Mouse (Mus musculus): ENCODE measurements around the gene Slc16a6. TPM values are rescaled to one million over a fixed set of nuclear protein-coding genes. Genes with fewer than 3 reads are reported as not detected.

Gene Slc16a6
- polyA plus RNA-seq, 1 experiment from 2014 or later: 7.5 TPM

DNA sequence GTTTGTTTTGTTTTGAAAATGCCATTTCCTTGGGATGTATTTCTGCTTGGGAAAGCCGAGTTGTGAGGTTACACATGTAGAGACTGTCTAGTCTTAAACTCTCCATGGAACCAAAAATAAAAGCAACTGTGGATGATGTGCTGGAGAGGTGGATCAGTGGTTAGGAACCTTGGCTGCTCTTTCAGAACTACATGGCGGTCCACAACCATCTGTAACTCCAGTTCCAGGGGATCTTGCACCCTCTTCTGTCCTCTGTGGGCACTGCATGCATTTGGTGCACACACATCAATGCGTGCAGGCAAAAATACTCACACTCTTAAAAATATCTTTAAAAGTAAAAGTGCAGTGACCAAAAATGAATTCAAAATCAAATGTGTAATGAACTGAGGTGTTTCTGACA, 32.3 kb downstream of the Slc16a6 start:
- DNase-seq (ENCODE audit: low spot score) (no peak), ATAC-seq (ENCODE audit: low FRiP score) (no peak)
- Histone ChIP-seq H3K9me3 (ENCODE audit: control insufficient read depth, low read length) (no peaks in the 10 kb centered on the region), H3K4me3 (replicated peaks; ENCODE audit: low read length) (no peak overlapping the region), H3K27ac (no peak overlapping the region), H3K9ac (no peak overlapping the region), H3K4me1 (replicated peaks; ENCODE audit: control insufficient read depth, insufficient read depth, low read length) (peaks cover 10% of the 10 kb centered on the region), H3K36me3 (replicated peaks; ENCODE audit: control insufficient read depth, insufficient read depth) (peaks cover 20% of the 10 kb centered on the region), H3K27me3 (ENCODE audit: control insufficient read depth, insufficient read depth, low read length) (no peaks in the 10 kb centered on the region), H3K4me2 (replicated peaks) (no peak overlapping the region)
- 61% methylated on average over 3 of the region's 3 CpGs for WGBS

DNA sequence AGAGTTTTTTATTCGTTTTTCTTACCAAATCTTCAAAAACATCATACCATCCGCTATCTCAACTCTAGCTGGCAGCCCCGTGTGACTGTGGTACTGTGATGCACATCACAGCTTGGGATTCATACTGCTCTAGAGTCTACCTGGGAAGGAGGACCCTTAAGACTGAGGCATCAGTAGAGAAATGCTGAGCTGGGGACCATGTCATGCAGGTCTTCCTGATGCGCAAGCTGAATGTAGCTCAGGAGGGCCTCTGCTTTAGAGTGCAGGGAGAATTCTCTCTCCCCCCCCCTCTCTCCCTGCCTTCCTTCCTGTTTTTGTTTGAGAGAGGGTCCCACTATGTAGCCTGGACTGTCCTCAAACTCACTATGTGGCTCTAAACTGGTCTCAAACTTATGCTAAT, 32.8 kb downstream of the Slc16a6 start:
- peaks cover 10% of the 10 kb centered on the region for H3K4me1 ChIP-seq (replicated peaks; ENCODE audit: control insufficient read depth, insufficient read depth, low read length)
- H3K36me3 ChIP-seq (replicated peaks; ENCODE audit: control insufficient read depth, insufficient read depth): peaks cover 25% of the 10 kb centered on the region
- 58% methylated on average over 4 of the region's 4 CpGs for WGBS
- H3K9me3 ChIP-seq (ENCODE audit: control insufficient read depth, low read length): no peaks in the 10 kb centered on the region
- H3K4me2 ChIP-seq (replicated peaks): peak overlapping the region; percentile 75
- no peak overlapping the region for H3K27ac ChIP-seq
- H3K27me3 ChIP-seq (ENCODE audit: control insufficient read depth, insufficient read depth, low read length): no peaks in the 10 kb centered on the region
- no peak overlapping the region for H3K9ac ChIP-seq
- no peak overlapping the region for H3K4me3 ChIP-seq (replicated peaks; ENCODE audit: low read length)
- no peak for ATAC-seq (ENCODE audit: low FRiP score)
- DNase-seq (ENCODE audit: low spot score): no peak

DNA sequence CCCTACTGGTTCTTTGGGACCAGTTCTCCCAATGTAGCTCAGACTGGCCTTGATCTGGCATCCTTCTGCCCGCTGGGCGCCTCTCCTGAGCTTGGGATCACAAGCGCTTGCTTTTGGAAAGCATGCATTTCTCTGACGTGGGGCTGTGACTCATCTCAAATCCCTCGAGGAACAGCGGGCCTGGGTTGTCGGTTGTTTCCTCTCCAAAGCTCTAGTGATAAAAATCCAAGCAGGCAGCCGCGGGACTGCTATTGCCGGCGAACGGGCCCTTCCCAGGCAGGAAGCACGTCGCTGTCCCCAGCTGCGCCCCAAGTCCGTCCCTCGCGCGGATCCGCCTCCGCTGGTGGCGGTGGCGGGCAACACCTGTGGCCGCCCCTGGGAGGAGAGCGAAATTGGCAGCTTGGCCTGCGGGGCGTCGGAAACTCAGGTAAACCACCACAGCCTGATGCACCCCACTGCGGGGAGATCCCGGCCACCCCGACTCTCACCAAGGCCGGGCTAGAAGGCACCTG, 33.5 kb downstream of the Slc16a6 start:
- peak; percentile 75 for DNase-seq (ENCODE audit: low spot score)
- H3K36me3 ChIP-seq (replicated peaks; ENCODE audit: control insufficient read depth, insufficient read depth): peaks cover 32% of the 10 kb centered on the region
- peaks cover 10% of the 10 kb centered on the region for H3K4me1 ChIP-seq (replicated peaks; ENCODE audit: control insufficient read depth, insufficient read depth, low read length)
- H3K27me3 ChIP-seq (ENCODE audit: control insufficient read depth, insufficient read depth, low read length): no peaks in the 10 kb centered on the region
- 1% methylated on average over 32 of the region's 32 CpGs for WGBS
- peak; percentile 55; the same call in 1 of the 2 replicates for ATAC-seq (ENCODE audit: low FRiP score)
- peak overlapping the region; percentile 40 for H3K4me3 ChIP-seq (replicated peaks; ENCODE audit: low read length)
- H3K4me2 ChIP-seq (replicated peaks): peak overlapping the region; percentile 75
- H3K9me3 ChIP-seq (ENCODE audit: control insufficient read depth, low read length): no peaks in the 10 kb centered on the region
- no peak overlapping the region for H3K27ac ChIP-seq
- H3K9ac ChIP-seq: peak overlapping the region; percentile 71

DNA sequence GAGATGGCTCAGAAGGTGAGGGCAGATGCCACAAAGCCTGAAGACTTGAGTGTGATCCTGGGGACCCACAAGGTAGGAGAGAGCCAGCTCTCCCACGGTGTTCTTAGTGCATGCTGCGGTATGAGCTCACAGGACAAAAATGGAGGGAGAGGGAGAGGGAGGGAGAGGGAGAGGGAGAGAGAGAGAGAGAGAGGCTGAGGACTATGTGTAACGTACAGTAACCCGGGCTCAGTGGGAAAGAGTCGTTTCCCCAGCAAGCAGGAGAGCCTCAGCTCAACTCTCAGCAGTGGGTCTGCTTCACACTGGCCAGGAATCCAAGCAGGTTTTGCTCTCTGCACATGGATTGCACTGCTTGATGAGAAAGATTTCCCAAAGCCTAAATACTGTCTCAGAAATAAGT, 34.2 kb downstream of the Slc16a6 start:
- 21% methylated on average over 5 of the region's 5 CpGs for WGBS
- 0 out of 2 replicates have a peak overlapping the region, but pooled peaks have one; percentile 71 for H3K9ac ChIP-seq
- no peak for DNase-seq (ENCODE audit: low spot score)

DNA sequence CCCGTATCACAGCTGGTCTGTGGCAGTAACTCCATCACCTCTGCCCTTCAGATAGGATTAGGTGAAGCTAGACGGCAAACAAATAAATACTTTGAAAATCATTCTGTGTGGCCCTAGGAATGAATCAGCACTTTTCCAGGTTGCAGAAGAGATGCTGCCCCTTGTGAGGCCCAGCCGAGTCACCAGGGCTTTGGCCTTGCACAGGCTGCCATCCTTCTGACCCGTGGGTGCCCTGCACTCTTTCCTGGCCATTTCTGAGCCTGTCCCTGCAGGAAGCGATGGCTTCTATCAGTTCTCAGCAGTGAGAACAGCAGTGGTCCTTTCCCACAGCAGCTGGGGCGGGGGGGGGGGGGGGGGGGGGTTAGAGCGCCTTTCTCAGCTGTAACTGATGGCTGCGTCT, 36.5 kb downstream of the Slc16a6 start:
- 84% methylated on average over 8 of the region's 8 CpGs for WGBS
- DNase-seq (ENCODE audit: low spot score) (no peak), ATAC-seq (ENCODE audit: low FRiP score) (no peak)
- Histone ChIP-seq H3K4me3 (replicated peaks; ENCODE audit: low read length) (no peak overlapping the region), H3K4me2 (replicated peaks) (no peak overlapping the region), H3K9ac (no peak overlapping the region), H3K4me1 (replicated peaks; ENCODE audit: control insufficient read depth, insufficient read depth, low read length) (peaks cover 10% of the 10 kb centered on the region), H3K36me3 (replicated peaks; ENCODE audit: control insufficient read depth, insufficient read depth) (peaks cover 53% of the 10 kb centered on the region), H3K27me3 (ENCODE audit: control insufficient read depth, insufficient read depth, low read length) (no peaks in the 10 kb centered on the region), H3K9me3 (ENCODE audit: control insufficient read depth, low read length) (no peaks in the 10 kb centered on the region), H3K27ac (no peak overlapping the region)

More for the DNA sequence above, 34.2 kb downstream of the Slc16a6 start:
- H3K4me2 ChIP-seq (replicated peaks): peak overlapping the region; percentile 75
- peaks cover 10% of the 10 kb centered on the region for H3K4me1 ChIP-seq (replicated peaks; ENCODE audit: control insufficient read depth, insufficient read depth, low read length)
- no peak overlapping the region for H3K27ac ChIP-seq
- peak; percentile 31; the same call in 1 of the 2 replicates for ATAC-seq (ENCODE audit: low FRiP score)
- H3K9me3 ChIP-seq (ENCODE audit: control insufficient read depth, low read length): no peaks in the 10 kb centered on the region
- H3K36me3 ChIP-seq (replicated peaks; ENCODE audit: control insufficient read depth, insufficient read depth): peaks cover 39% of the 10 kb centered on the region
- no peaks in the 10 kb centered on the region for H3K27me3 ChIP-seq (ENCODE audit: control insufficient read depth, insufficient read depth, low read length)
- no peak overlapping the region for H3K4me3 ChIP-seq (replicated peaks; ENCODE audit: low read length)

DNA sequence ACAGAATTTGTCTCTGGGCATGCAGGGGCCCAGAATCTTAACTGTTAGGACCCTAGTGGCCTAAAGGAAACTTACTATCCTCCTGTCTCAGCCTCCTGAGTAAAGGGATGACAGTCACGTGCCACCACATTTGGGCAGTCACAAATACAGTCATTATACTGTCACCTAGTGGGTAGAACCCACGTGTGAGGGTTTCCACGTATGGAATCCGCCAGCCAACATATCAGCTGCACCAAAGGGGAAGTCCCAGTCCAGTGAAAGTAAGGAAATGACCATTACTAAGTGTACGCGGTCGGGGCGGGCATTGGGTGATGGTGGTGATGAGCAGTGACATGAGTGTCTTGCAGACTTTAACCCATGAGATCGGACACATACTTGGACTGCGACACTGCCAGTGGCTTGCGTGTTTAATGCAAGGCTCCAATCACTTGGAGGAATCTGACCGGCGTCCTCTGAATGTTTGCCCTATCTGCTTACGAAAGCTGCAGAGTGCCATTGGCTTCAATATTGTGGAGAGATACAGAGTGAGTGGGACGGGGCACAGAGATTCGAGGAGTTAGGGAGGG, 39.1 kb downstream of the Slc16a6 start:
- H3K9ac ChIP-seq: no peak overlapping the region
- H3K4me2 ChIP-seq (replicated peaks): no peak overlapping the region
- peaks cover 74% of the 10 kb centered on the region for H3K36me3 ChIP-seq (replicated peaks; ENCODE audit: control insufficient read depth, insufficient read depth)
- no peak overlapping the region for H3K27ac ChIP-seq
- WGBS: 96% methylated on average over 16 of the region's 16 CpGs
- no peaks in the 10 kb centered on the region for H3K9me3 ChIP-seq (ENCODE audit: control insufficient read depth, low read length)
- H3K4me1 ChIP-seq (replicated peaks; ENCODE audit: control insufficient read depth, insufficient read depth, low read length): 0 out of 2 replicates have a peak, but pooled peaks cover 3% of the 10 kb centered on the region
- DNase-seq (ENCODE audit: low spot score) (no peak), ATAC-seq (ENCODE audit: low FRiP score) (no peak)
- H3K27me3 ChIP-seq (ENCODE audit: control insufficient read depth, insufficient read depth, low read length): no peaks in the 10 kb centered on the region
- no peak overlapping the region for H3K4me3 ChIP-seq (replicated peaks; ENCODE audit: low read length)

DNA sequence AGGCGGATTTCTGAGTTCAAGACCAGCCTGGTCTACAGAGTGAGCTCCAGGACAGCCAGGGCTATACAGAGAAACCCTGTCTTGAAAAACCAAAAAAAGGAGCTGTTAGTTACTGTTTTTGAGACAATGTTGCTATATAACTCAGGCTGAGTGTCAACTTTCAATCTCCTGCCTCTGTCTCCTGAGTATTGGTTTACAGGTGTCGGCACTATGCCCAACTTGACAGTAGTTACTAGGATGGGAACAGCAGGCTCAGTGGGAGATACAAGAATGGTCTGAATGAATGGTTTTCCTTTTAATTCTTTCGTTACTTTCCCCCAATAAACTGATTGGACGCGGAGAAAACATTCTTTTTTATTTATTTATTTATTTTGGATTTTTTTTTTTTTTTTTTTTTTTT, 46.0 kb downstream of the Slc16a6 start:
- H3K36me3 ChIP-seq (replicated peaks; ENCODE audit: control insufficient read depth, insufficient read depth): peaks cover 32% of the 10 kb centered on the region
- ATAC-seq (ENCODE audit: low FRiP score) (no peak), DNase-seq (ENCODE audit: low spot score) (no peak)
- WGBS: 95% methylated on average over 5 of the region's 5 CpGs
- H3K9ac ChIP-seq: no peak overlapping the region
- H3K9me3 ChIP-seq (ENCODE audit: control insufficient read depth, low read length): no peaks in the 10 kb centered on the region
- peaks cover 10% of the 10 kb centered on the region for H3K4me1 ChIP-seq (replicated peaks; ENCODE audit: control insufficient read depth, insufficient read depth, low read length)
- no peaks in the 10 kb centered on the region for H3K27me3 ChIP-seq (ENCODE audit: control insufficient read depth, insufficient read depth, low read length)
- no peak overlapping the region for H3K27ac ChIP-seq
- no peak overlapping the region for H3K4me3 ChIP-seq (replicated peaks; ENCODE audit: low read length)
- peak overlapping the region; percentile 56 for H3K4me2 ChIP-seq (replicated peaks)

DNA sequence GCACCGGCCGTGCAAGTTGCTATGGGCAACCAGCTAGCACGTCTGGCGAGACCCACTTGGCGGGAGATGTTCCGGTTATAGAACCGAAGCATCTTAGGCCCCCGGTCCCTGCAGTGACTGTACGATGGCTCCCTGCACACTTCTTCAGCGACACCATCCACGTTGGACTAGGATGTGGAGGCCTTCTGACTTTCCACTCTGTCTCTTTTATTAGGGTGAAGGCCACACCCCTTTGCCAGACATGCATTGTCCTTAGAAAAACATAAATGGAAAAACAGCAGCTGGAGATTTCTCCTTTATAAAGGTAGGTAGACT, 47.2 kb downstream of the Slc16a6 start:
- H3K4me3 ChIP-seq (replicated peaks; ENCODE audit: low read length): peak overlapping the region; percentile 72
- DNase-seq (ENCODE audit: low spot score) (no peak), ATAC-seq (ENCODE audit: low FRiP score) (no peak)
- peaks cover 30% of the 10 kb centered on the region for H3K36me3 ChIP-seq (replicated peaks; ENCODE audit: control insufficient read depth, insufficient read depth)
- peak overlapping the region; percentile 87 for H3K27ac ChIP-seq
- H3K9ac ChIP-seq: peak overlapping the region; percentile 77
- H3K9me3 ChIP-seq (ENCODE audit: control insufficient read depth, low read length): no peaks in the 10 kb centered on the region
- H3K27me3 ChIP-seq (ENCODE audit: control insufficient read depth, insufficient read depth, low read length): no peaks in the 10 kb centered on the region
- peak overlapping the region; percentile 56 for H3K4me2 ChIP-seq (replicated peaks)
- 2% methylated on average over 11 of the region's 11 CpGs for WGBS
- H3K4me1 ChIP-seq (replicated peaks; ENCODE audit: control insufficient read depth, insufficient read depth, low read length): peaks cover 8% of the 10 kb centered on the region

DNA sequence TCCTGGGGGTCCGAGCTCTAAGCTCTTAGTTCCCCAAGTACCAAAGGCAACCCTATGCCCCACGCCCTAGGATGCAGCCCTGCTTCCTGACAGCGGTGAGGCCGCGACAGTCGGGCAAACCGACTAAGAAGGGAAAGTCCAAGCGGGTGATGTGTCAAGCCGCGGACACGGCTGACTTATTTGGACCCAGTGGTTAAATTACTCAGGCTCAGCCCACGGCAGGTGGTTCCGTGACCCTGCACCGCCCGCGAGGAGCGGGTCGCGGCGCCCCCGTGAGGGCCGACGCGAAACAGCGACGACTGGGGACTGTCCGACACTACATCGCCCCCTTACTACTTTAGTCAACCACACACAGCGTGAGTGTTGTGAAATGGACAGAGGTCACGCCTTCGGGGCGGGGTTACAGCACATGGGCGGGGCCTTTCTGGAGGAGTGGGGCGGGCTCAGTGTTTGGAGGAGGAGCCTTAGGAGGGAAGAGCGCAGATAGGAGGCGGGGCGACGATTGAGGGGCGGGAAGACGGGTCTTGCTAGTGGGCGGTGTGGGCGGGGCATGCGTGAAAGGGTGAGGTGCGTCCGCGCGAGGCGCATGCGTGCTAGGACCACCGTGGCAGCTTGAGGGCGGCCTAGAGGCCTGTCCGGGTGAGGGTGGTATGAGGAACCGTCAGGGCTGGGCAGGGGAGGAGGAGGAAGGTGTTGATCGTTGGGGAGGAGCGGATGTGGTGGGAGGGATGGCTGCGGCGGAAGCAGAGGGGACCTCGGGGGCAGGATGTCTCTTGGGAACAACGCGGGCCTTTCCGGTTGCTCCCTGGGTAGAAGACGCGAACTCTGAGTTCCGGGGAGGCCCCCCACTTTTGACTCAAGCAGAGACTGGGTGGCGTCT, 47.8 kb downstream of the Slc16a6 start, which contains the start of gene Amz2:
TSS of gene Amz2 (plus strand) at position 555 of the 880 bp plus-strand sequence.
- DNase-seq (ENCODE audit: low spot score) (peak; percentile 96), ATAC-seq (ENCODE audit: low FRiP score) (peak; percentile 95)
- H3K27ac ChIP-seq: peak within 1 kb of the TSS; percentile 87
- H3K4me3 ChIP-seq (replicated peaks; ENCODE audit: low read length): peak within 1 kb of the TSS; percentile 72
- no peaks in the 10 kb centered on the region for H3K9me3 ChIP-seq (ENCODE audit: control insufficient read depth, low read length)
- H3K4me2 ChIP-seq (replicated peaks): peak within 1 kb of the TSS; percentile 56
- WGBS: under 1% methylated on average over 65 of the region's 65 CpGs
- peaks cover 8% of the 10 kb centered on the region for H3K4me1 ChIP-seq (replicated peaks; ENCODE audit: control insufficient read depth, insufficient read depth, low read length)
- peaks cover 24% of the 10 kb centered on the region for H3K36me3 ChIP-seq (replicated peaks; ENCODE audit: control insufficient read depth, insufficient read depth)
- H3K27me3 ChIP-seq (ENCODE audit: control insufficient read depth, insufficient read depth, low read length): no peaks in the 10 kb centered on the region
- peak within 1 kb of the TSS; percentile 77 for H3K9ac ChIP-seq
